In genomic region chr10:5194081-5194670, GRCm38 (mm10) we compare ENCODE assay signal across 8 mouse cellular contexts.
DNase-seq lines count a peak whose midpoint lies in the region; ATAC-seq lines count a peak whose summit lies in the region.

No protein-coding gene starts in this region.

- peak overlapping the region; percentile 37 for H3K4me3 ChIP-seq in embryonic facial prominence, embryonic 12.5 days
- peak overlapping the region; percentile 45 for H3K4me3 ChIP-seq in intestine, embryonic 16.5 days (ENCODE audit: low read length)
- peak overlapping the region; percentile 60 for H3K4me3 ChIP-seq in midbrain, embryonic 10.5 days

- intact Hi-C loops in left cerebral cortex, postnatal 4 days (cut with DNase I): no loop called here
- intact Hi-C loops in left cerebral cortex, postnatal 25 days (cut with DNase I): no loop called here

- no peaks in the 10 kb centered on the region for H3K9me3 ChIP-seq in embryonic facial prominence, embryonic 12.5 days
- H3K9me3 ChIP-seq in intestine, embryonic 16.5 days (ENCODE audit: control insufficient read depth, low read length): no peaks in the 10 kb centered on the region
- H3K9me3 ChIP-seq in midbrain, embryonic 10.5 days (replicated peaks): no peaks in the 10 kb centered on the region

- WGBS in embryonic facial prominence, embryonic 12.5 days: 2% methylated on average over 13 of the region's 13 CpGs
- 7% methylated on average over 13 of the region's 13 CpGs for WGBS in intestine, embryonic 16.5 days
- WGBS in midbrain, embryonic 10.5 days: under 1% methylated on average over 13 of the region's 13 CpGs

- no peaks in the 10 kb centered on the region for H3K27me3 ChIP-seq in embryonic facial prominence, embryonic 12.5 days
- no peaks in the 10 kb centered on the region for H3K27me3 ChIP-seq in intestine, embryonic 16.5 days (replicated peaks; ENCODE audit: control insufficient read depth, insufficient read depth, low read length)
- H3K27me3 ChIP-seq in midbrain, embryonic 10.5 days (ENCODE audit: low read depth, poor library complexity, severe bottlenecking): no peaks in the 10 kb centered on the region

- H3K27ac ChIP-seq in embryonic facial prominence, embryonic 12.5 days: peak overlapping the region; percentile 51; the same call in 1 of the 2 replicates
- H3K27ac ChIP-seq in intestine, embryonic 16.5 days (ENCODE audit: low read length): peak overlapping the region; percentile 60
- peak overlapping the region; percentile 83 for H3K27ac ChIP-seq in midbrain, embryonic 10.5 days (replicated peaks)

- peak; percentile 89 for ATAC-seq in embryonic facial prominence, embryonic 12.5 days (ENCODE audit: insufficient number of reproducible peaks, insufficient read depth, low FRiP score, low TSS enrichment)
- ATAC-seq in intestine, embryonic 16.5 days: peak; percentile 83

- H3K4me2 ChIP-seq in embryonic facial prominence, embryonic 12.5 days (replicated peaks): peak overlapping the region; percentile 51
- peak overlapping the region; percentile 63 for H3K4me2 ChIP-seq in intestine, embryonic 16.5 days (ENCODE audit: low read depth, low read length)

- H3K9ac ChIP-seq in embryonic facial prominence, embryonic 12.5 days: peak overlapping the region; percentile 39
- H3K9ac ChIP-seq in intestine, embryonic 16.5 days (ENCODE audit: low read depth, low read length): peak overlapping the region; percentile 61

- H3K4me1 ChIP-seq in embryonic facial prominence, embryonic 12.5 days: no peaks in the 10 kb centered on the region; the same call in 1 of the 2 replicates
- no peaks in the 10 kb centered on the region for H3K4me1 ChIP-seq in intestine, embryonic 16.5 days (ENCODE audit: control insufficient read depth, insufficient read depth, low read length)
- peaks cover 8% of the 10 kb centered on the region for H3K4me1 ChIP-seq in midbrain, embryonic 10.5 days

- 0 out of 2 replicates have a peak, but pooled peaks cover 3% of the 10 kb centered on the region for H3K36me3 ChIP-seq in embryonic facial prominence, embryonic 12.5 days
- no peaks in the 10 kb centered on the region for H3K36me3 ChIP-seq in intestine, embryonic 16.5 days (ENCODE audit: control insufficient read depth, insufficient read depth, low read length)
- no peaks in the 10 kb centered on the region for H3K36me3 ChIP-seq in midbrain, embryonic 10.5 days

- peak; percentile 29 for DNase-seq in left cerebral cortex, postnatal 4 days
- no peak for DNase-seq in left cerebral cortex, adult 9 months (ENCODE audit: low spot score in 2 of 2)
- DNase-seq in midbrain, embryonic 10.5 days (ENCODE audit: low spot score): peak; percentile 73
- DNase-seq in right cerebral cortex, postnatal 10 days (ENCODE audit: low spot score in 2 of 2): no peak
- DNase-seq in left cerebral cortex, postnatal 25 days (ENCODE audit: low spot score in 2 of 2): no peak
- no peak for DNase-seq in layer of hippocampus, adult 8-10 months (ENCODE audit: low spot score in 2 of 2)

Comparison
In these comparisons a context has a peak if more than half of its experiments do, and no peak if none do; other contexts are left out.
1. DNase-seq: peak in left cerebral cortex, postnatal 4 days (single experiment) and midbrain, embryonic 10.5 days (single experiment); none in left cerebral cortex, adult 9 months (0 of 2), right cerebral cortex, postnatal 10 days (0 of 2), left cerebral cortex, postnatal 25 days (0 of 2) and layer of hippocampus, adult 8-10 months (0 of 2).
2. Peak in every context shown above with its lines, with median percentiles within 50 percentile points of each other: H3K27ac ChIP-seq and H3K4me3 ChIP-seq.